Mouse (Mus musculus): ENCODE results near the gene Nrg4. TPM values are rescaled to one million over a fixed set of nuclear protein-coding genes. Genes with fewer than 3 reads are reported as not detected.
A peak's percentile ranks its signal among the peaks of the same experiment; 100 is the strongest.

The Nrg4 gene
- 0.46 and 0.60 TPM in 2 replicates for polyA plus RNA-seq (2015; fragmentation: Nextera tagmentation; extraction: Ambion mirVana)

- peak; percentile 59 for ATAC-seq (ENCODE audit: low read depth)
- Histone ChIP-seq H3K4me1 (replicated peaks) (peaks cover 9% of the 10 kb centered on the region), H3K9ac (peak within 1 kb of the TSS; percentile 65), H3K4me2 (peak within 1 kb of the TSS; percentile 77), H3K36me3 (no peaks in the 10 kb centered on the region), H3K27me3 (peaks cover 88% of the 10 kb centered on the region), H3K4me3 (replicated peaks) (peak within 1 kb of the TSS; percentile 64), H3K27ac (no peak within 1 kb of the TSS), H3K9me3 (replicated peaks) (no peaks in the 10 kb centered on the region)
- peak; percentile 18 for DNase-seq
- WGBS (ENCODE audit: insufficient replicate concordance): under 1% methylated on average over 73 of the region's 82 CpGs
These were observed at the start of gene Nrg4, which contains the start of gene Tmem266 for GRCm38 (mm10) chr9:55326515-55327233. Gene Nrg4 (minus strand): TSS chr9:55326844. Gene Tmem266 (plus strand): TSS chr9:55326913.

- no peak overlapping the region for H3K4me2 ChIP-seq
- no peak overlapping the region for H3K9ac ChIP-seq
- H3K9me3 ChIP-seq (replicated peaks): no peaks in the 10 kb centered on the region
- ATAC-seq (ENCODE audit: low read depth) (no peak), DNase-seq (no peak)
- H3K27me3 ChIP-seq: no peaks in the 10 kb centered on the region
- H3K36me3 ChIP-seq: no peaks in the 10 kb centered on the region
- H3K4me3 ChIP-seq (replicated peaks): no peak overlapping the region
- WGBS (ENCODE audit: insufficient replicate concordance): 60% methylated on average over 7 of the region's 7 CpGs
- no peak overlapping the region for H3K27ac ChIP-seq
- H3K4me1 ChIP-seq (replicated peaks): no peaks in the 10 kb centered on the region
These were observed 45.3 kb upstream of the Nrg4 start for GRCm38 (mm10) chr9:55371908-55372307.

DNA sequence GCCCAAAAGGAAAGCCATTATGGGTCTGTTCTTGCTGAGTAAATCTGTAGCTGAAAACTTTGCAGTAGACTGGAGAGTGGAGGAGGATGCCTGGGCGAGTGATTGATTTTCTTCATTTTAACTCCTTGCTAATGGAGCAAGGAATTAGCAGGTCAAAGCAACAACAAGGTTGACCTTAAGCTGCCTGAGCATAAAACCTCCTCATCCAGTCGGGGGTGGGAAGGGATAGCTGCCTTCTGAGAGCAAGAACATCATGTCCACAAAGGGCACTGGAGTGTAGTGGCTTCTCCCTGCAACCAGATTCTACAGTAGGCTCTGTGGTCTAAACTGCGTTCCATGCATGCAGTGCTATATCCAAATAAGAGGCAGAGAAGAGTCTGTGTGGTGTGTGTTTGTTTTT is 41.4 kb upstream of the Nrg4 start:
- DNase-seq (no peak), ATAC-seq (ENCODE audit: low read depth) (no peak)
- H3K36me3 ChIP-seq: no peaks in the 10 kb centered on the region
- H3K4me3 ChIP-seq (replicated peaks): no peak overlapping the region
- no peak overlapping the region for H3K27ac ChIP-seq
- H3K9me3 ChIP-seq (replicated peaks): no peaks in the 10 kb centered on the region
- no peak overlapping the region for H3K9ac ChIP-seq
- 48% methylated on average over 3 of the region's 3 CpGs for WGBS (ENCODE audit: insufficient replicate concordance)
- no peaks in the 10 kb centered on the region for H3K4me1 ChIP-seq (replicated peaks)
- no peak overlapping the region for H3K4me2 ChIP-seq
- no peaks in the 10 kb centered on the region for H3K27me3 ChIP-seq

DNA sequence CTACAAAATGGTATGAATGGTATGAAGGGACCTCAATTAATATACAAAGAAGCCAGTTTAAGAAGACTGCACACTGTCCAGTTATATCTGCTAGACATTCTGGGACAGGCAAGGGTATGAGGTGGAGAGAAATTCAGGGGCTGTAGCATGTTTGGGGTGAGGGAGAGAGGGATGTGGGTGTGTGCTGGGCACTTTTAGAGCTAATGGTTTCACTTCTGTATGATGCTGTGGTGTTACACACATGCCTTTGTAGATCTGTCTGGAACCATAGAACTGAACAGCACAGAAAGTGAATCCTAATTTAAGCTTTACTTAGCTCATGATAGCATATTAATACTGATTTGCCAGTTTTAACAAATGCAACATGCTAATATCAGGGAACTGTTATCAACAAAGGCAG is 37.1 kb upstream of the Nrg4 start:
- Histone ChIP-seq H3K4me3 (replicated peaks) (no peak overlapping the region), H3K36me3 (no peaks in the 10 kb centered on the region), H3K27me3 (no peaks in the 10 kb centered on the region), H3K9ac (no peak overlapping the region), H3K27ac (no peak overlapping the region), H3K4me1 (replicated peaks) (no peaks in the 10 kb centered on the region), H3K9me3 (replicated peaks) (no peaks in the 10 kb centered on the region), H3K4me2 (no peak overlapping the region)
- DNase-seq (no peak), ATAC-seq (ENCODE audit: low read depth) (no peak)

GRCm38 (mm10) chr9:55361969-55362368 is 35.3 kb upstream of the Nrg4 start:
- DNase-seq (no peak), ATAC-seq (ENCODE audit: low read depth) (no peak)
- no peak overlapping the region for H3K27ac ChIP-seq
- 64% methylated on average over 5 of the region's 5 CpGs for WGBS (ENCODE audit: insufficient replicate concordance)
- H3K4me2 ChIP-seq: no peak overlapping the region
- no peaks in the 10 kb centered on the region for H3K4me1 ChIP-seq (replicated peaks)
- no peaks in the 10 kb centered on the region for H3K9me3 ChIP-seq (replicated peaks)
- no peaks in the 10 kb centered on the region for H3K36me3 ChIP-seq
- H3K27me3 ChIP-seq: no peaks in the 10 kb centered on the region
- H3K4me3 ChIP-seq (replicated peaks): no peak overlapping the region
- no peak overlapping the region for H3K9ac ChIP-seq

- Histone ChIP-seq H3K36me3 (no peaks in the 10 kb centered on the region), H3K9ac (no peak overlapping the region), H3K4me1 (replicated peaks) (no peaks in the 10 kb centered on the region), H3K27me3 (no peaks in the 10 kb centered on the region), H3K4me2 (no peak overlapping the region), H3K4me3 (replicated peaks) (no peak overlapping the region), H3K9me3 (replicated peaks) (no peaks in the 10 kb centered on the region), H3K27ac (no peak overlapping the region)
- no peak for ATAC-seq (ENCODE audit: low read depth)
- whole genome bisulfite sequencing (ENCODE audit: insufficient replicate concordance): 45% methylated on average over 7 of the region's 7 CpGs
- DNase-seq: no peak
These were observed 34.2 kb upstream of the Nrg4 start for GRCm38 (mm10) chr9:55360861-55361260.

- no peaks in the 10 kb centered on the region for H3K4me1 ChIP-seq (replicated peaks)
- DNase-seq (no peak), ATAC-seq (ENCODE audit: low read depth) (no peak)
- H3K4me2 ChIP-seq: no peak overlapping the region
- no peak overlapping the region for H3K9ac ChIP-seq
- no peak overlapping the region for H3K4me3 ChIP-seq (replicated peaks)
- H3K9me3 ChIP-seq (replicated peaks): no peaks in the 10 kb centered on the region
- WGBS (ENCODE audit: insufficient replicate concordance): 55% methylated on average over 3 of the region's 3 CpGs
- no peaks in the 10 kb centered on the region for H3K36me3 ChIP-seq
- no peak overlapping the region for H3K27ac ChIP-seq
- H3K27me3 ChIP-seq: no peaks in the 10 kb centered on the region
These were observed 33.7 kb upstream of the Nrg4 start for GRCm38 (mm10) chr9:55360372-55360771.

GRCm38 (mm10) chr9:55357164-55357563 is 30.5 kb upstream of the Nrg4 start:
- DNase-seq: no peak
- Histone ChIP-seq H3K4me2 (no peak overlapping the region), H3K27ac (no peak overlapping the region), H3K36me3 (no peaks in the 10 kb centered on the region), H3K4me1 (replicated peaks) (no peaks in the 10 kb centered on the region), H3K4me3 (replicated peaks) (no peak overlapping the region), H3K9ac (no peak overlapping the region), H3K9me3 (replicated peaks) (no peaks in the 10 kb centered on the region), H3K27me3 (no peaks in the 10 kb centered on the region)
- WGBS (ENCODE audit: insufficient replicate concordance): 59% methylated on average over 1 of the region's 1 CpGs
- ATAC-seq (ENCODE audit: low read depth): no peak

- Histone ChIP-seq H3K4me2 (no peak overlapping the region), H3K36me3 (no peaks in the 10 kb centered on the region), H3K9me3 (replicated peaks) (no peaks in the 10 kb centered on the region), H3K27me3 (no peaks in the 10 kb centered on the region), H3K9ac (no peak overlapping the region), H3K4me3 (replicated peaks) (no peak overlapping the region), H3K4me1 (replicated peaks) (no peaks in the 10 kb centered on the region), H3K27ac (no peak overlapping the region)
- WGBS (ENCODE audit: insufficient replicate concordance): 56% methylated on average over 8 of the region's 8 CpGs
- DNase-seq (no peak), ATAC-seq (ENCODE audit: low read depth) (no peak)
These were observed 28.7 kb upstream of the Nrg4 start for GRCm38 (mm10) chr9:55355270-55355834.

GRCm38 (mm10) chr9:55354686-55355085 is 28.0 kb upstream of the Nrg4 start:
- H3K36me3 ChIP-seq: no peaks in the 10 kb centered on the region
- ATAC-seq (ENCODE audit: low read depth) (no peak), DNase-seq (no peak)
- no peak overlapping the region for H3K27ac ChIP-seq
- H3K4me1 ChIP-seq (replicated peaks): no peaks in the 10 kb centered on the region
- no peak overlapping the region for H3K4me3 ChIP-seq (replicated peaks)
- H3K4me2 ChIP-seq: no peak overlapping the region
- no peaks in the 10 kb centered on the region for H3K9me3 ChIP-seq (replicated peaks)
- no peaks in the 10 kb centered on the region for H3K27me3 ChIP-seq
- H3K9ac ChIP-seq: no peak overlapping the region
- WGBS (ENCODE audit: insufficient replicate concordance): 34% methylated on average over 3 of the region's 3 CpGs

DNA sequence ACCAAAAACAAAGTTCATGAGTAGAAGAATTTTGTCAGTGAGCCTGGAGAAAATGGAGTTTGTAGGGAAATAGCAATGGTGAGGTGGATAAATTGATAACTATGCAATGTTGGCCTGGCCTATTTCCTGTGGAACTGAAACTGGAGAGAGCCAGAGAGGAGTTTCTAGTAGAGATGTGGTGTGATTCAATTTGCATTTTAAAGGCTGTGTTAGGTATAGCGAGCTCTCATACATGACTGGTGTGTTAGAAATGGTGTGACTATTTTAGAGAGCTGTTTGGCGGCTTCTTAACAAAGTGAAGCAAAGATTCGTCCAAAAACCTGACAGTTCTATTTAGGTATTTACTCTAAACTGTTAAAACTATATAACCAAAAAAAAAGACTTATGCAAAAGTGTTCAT is 22.0 kb upstream of the Nrg4 start:
- no peaks in the 10 kb centered on the region for H3K9me3 ChIP-seq (replicated peaks)
- DNase-seq (no peak), ATAC-seq (ENCODE audit: low read depth) (no peak)
- no peaks in the 10 kb centered on the region for H3K36me3 ChIP-seq
- WGBS (ENCODE audit: insufficient replicate concordance): 55% methylated on average over 3 of the region's 3 CpGs
- H3K9ac ChIP-seq: no peak overlapping the region
- no peak overlapping the region for H3K27ac ChIP-seq
- H3K27me3 ChIP-seq: no peaks in the 10 kb centered on the region
- no peaks in the 10 kb centered on the region for H3K4me1 ChIP-seq (replicated peaks)
- H3K4me3 ChIP-seq (replicated peaks): no peak overlapping the region
- H3K4me2 ChIP-seq: no peak overlapping the region

DNA sequence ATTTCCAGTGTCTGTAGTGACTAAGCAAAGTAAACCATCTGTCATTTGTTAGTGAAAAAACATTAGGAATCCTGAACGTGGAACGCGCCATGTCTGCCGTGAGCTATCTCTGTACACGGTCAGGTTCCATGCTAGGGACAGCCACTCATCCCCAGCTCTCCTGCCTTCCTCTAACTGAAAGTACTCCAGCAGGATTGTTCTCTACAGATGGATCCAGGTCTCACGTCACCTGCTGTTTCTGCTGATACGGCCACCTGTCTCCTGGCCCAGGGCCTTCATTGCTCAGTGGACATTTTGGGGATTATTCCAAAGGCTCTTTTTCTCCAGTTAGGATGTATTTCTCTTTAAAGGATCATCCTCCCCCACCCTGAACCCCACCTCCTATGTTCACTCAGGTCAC is 18.7 kb upstream of the Nrg4 start:
- Histone ChIP-seq H3K4me2 (no peak overlapping the region), H3K27ac (no peak overlapping the region), H3K4me3 (replicated peaks) (no peak overlapping the region), H3K9me3 (replicated peaks) (no peaks in the 10 kb centered on the region), H3K27me3 (no peaks in the 10 kb centered on the region), H3K9ac (no peak overlapping the region), H3K4me1 (replicated peaks) (no peaks in the 10 kb centered on the region), H3K36me3 (no peaks in the 10 kb centered on the region)
- DNase-seq (no peak), ATAC-seq (ENCODE audit: low read depth) (no peak)
- 80% methylated on average over 7 of the region's 7 CpGs for WGBS (ENCODE audit: insufficient replicate concordance)

Data from liver, embryonic 13.5 days (tissue).